Mouse (Mus musculus): Measurements from ENCODE around the gene 1110008L16Rik.

- TF ChIP-seq CTCF (IDR thresholded peaks at IDR 0.05; ENCODE audit: low read depth) (no peak), EP300 (optimal IDR thresholded peaks at IDR 0.05) (no peak)
These were observed 8.2 kb downstream of the 1110008L16Rik start for GRCm38 (mm10) chr12:55307566-55307965.
